Mouse (Mus musculus) intestine, postnatal 0 days (tissue): ENCODE results near the gene Fads6. TPM values are rescaled to one million over a fixed set of nuclear protein-coding genes. Genes with fewer than 3 reads are reported as not detected.

Experiments
- ATAC-seq: fragments of 200-750 bp; cut with Nextera tagmentation; 2 replicates; pipeline ENCODE4 v1.8.0; 2017; ENCODE audit warnings: mild to moderate bottlenecking, moderate TSS enrichment, moderate library complexity
- H3K27ac ChIP-seq: fragments of 300-500 bp; sonication (generic); 2 replicates; pipeline ENCODE4 v1.5.1; 2014; ENCODE audit warnings: mild to moderate bottlenecking, low read depth, low read length, moderate library complexity
- H3K27me3 ChIP-seq: fragments of 300-500 bp; sonication (generic); replicated peaks from 2 replicates; pipeline ENCODE4 v1.6.1; 2014; ENCODE audit warnings: low read length, mixed read lengths; ENCODE audit not compliant: control insufficient read depth, insufficient read depth
- H3K36me3 ChIP-seq: fragments of 300-500 bp; sonication (generic); 2 replicates; pipeline ENCODE4 v1.6.1; 2014; ENCODE audit warnings: mild to moderate bottlenecking, moderate library complexity; ENCODE audit not compliant: control insufficient read depth, insufficient read depth
- H3K4me1 ChIP-seq: fragments of 300-500 bp; sonication (generic); replicated peaks from 2 replicates; pipeline ENCODE4 v1.6.1; 2014; ENCODE audit warnings: antibody characterized with exemption, low read length, mixed read lengths; ENCODE audit not compliant: control insufficient read depth, insufficient read depth
- H3K4me2 ChIP-seq: fragments of 300-500 bp; sonication (generic); replicated peaks from 2 replicates; pipeline ENCODE4 v1.6.1; 2014; ENCODE audit warnings: low read depth, mild to moderate bottlenecking, moderate library complexity
- H3K4me3 ChIP-seq: fragments of 300-500 bp; sonication (generic); 2 replicates; pipeline ENCODE4 v1.5.1; 2014; ENCODE audit warnings: low read depth, low read length
- H3K9ac ChIP-seq: fragments of 300-500 bp; sonication (generic); 2 replicates; pipeline ENCODE4 v1.6.1; 2014; ENCODE audit warnings: mild to moderate bottlenecking, low read depth, low read length
- H3K9me3 ChIP-seq: fragments of 300-500 bp; sonication (generic); 2 replicates; pipeline ENCODE4 v1.6.1; 2016; ENCODE audit warnings: mixed run types; ENCODE audit not compliant: control insufficient read depth
- CTCF ChIP-seq: sonication (generic); IDR thresholded peaks from 2 replicates; pipeline ENCODE4 v1.5.1; 2016; ENCODE audit warnings: low read depth, mild to moderate bottlenecking, control low read depth, antibody characterized with exemption, moderate library complexity
- WGBS: fragments of 180-500 bp; shearing (Covaris S2); extraction: QIAGEN DNeasy Blood & Tissue Kit; methylation state at CpG from one replicate; pipeline ENCODE4 v1.1.7; 2014; 5-methylcytosine and 5-hydroxymethylcytosine counted together
- polyA plus RNA-seq: library from polyadenylated mRNA; unstranded; fragments of >200 nt; fragmentation: Nextera tagmentation; extraction: Ambion mirVana; gene quantifications from 2 replicates; pipeline ENCODE4 v1.2.1, GENCODE M21; 2015

Fads6 gene
- polyA plus RNA-seq, 1 experiment from 2014 or later = 0.26 TPM

GRCm38 (mm10) chr11:115337350-115337749, 39.9 kb upstream of the Fads6 start:
- peaks cover 42% of the 10 kb centered on the region for H3K27me3 ChIP-seq
- ATAC-seq = peak; percentile 74
- WGBS = 21% methylated on average over 3 of the region's 3 CpGs
- H3K4me1 ChIP-seq = peaks cover 13% of the 10 kb centered on the region; the same call in 1 of the 2 replicates
- no peak for TF ChIP-seq CTCF
- H3K9me3 ChIP-seq = no peaks in the 10 kb centered on the region
- H3K27ac ChIP-seq = peak overlapping the region; percentile 57
- no peak overlapping the region for H3K4me3 ChIP-seq
- no peak overlapping the region for H3K9ac ChIP-seq
- H3K36me3 ChIP-seq = no peaks in the 10 kb centered on the region
- no peak overlapping the region for H3K4me2 ChIP-seq

- no peak overlapping the region for H3K9ac ChIP-seq
- H3K4me1 ChIP-seq = peaks cover 13% of the 10 kb centered on the region; the same call in 1 of the 2 replicates
- H3K27me3 ChIP-seq = peaks cover 46% of the 10 kb centered on the region
- H3K9me3 ChIP-seq = no peaks in the 10 kb centered on the region
- no peak for TF ChIP-seq CTCF
- no peaks in the 10 kb centered on the region for H3K36me3 ChIP-seq
- no peak overlapping the region for H3K4me3 ChIP-seq
- no peak overlapping the region for H3K4me2 ChIP-seq
- no peak overlapping the region for H3K27ac ChIP-seq
- 21% methylated on average over 6 of the region's 6 CpGs for WGBS
- ATAC-seq = no peak
Observed at GRCm38 (mm10) chr11:115336115-115336514, 38.7 kb upstream of the Fads6 start.

GRCm38 (mm10) chr11:115335223-115335622, 37.8 kb upstream of the Fads6 start:
- no peak overlapping the region for H3K9ac ChIP-seq
- H3K27me3 ChIP-seq = peaks cover 49% of the 10 kb centered on the region
- no peak overlapping the region for H3K27ac ChIP-seq
- 0 out of 2 replicates have a peak overlapping the region, but pooled peaks have one; percentile 18 for H3K4me3 ChIP-seq
- no peaks in the 10 kb centered on the region for H3K9me3 ChIP-seq
- H3K4me1 ChIP-seq = peaks cover 13% of the 10 kb centered on the region; the same call in 1 of the 2 replicates
- no peak overlapping the region; the same call in 1 of the 2 replicates for H3K4me2 ChIP-seq
- WGBS = 43% methylated on average over 12 of the region's 12 CpGs
- ATAC-seq = no peak
- TF ChIP-seq CTCF = no peak
- no peaks in the 10 kb centered on the region for H3K36me3 ChIP-seq

- Histone ChIP-seq H3K27ac (no peak within 1 kb of the TSS), H3K36me3 (no peaks in the 10 kb centered on the region), H3K4me3 (0 out of 2 replicates have a peak within 1 kb of the TSS, but pooled peaks have one; percentile 18), H3K9ac (peak within 1 kb of the TSS; percentile 26; the same call in 1 of the 2 replicates), H3K4me1 (peaks cover 13% of the 10 kb centered on the region; the same call in 1 of the 2 replicates), H3K27me3 (peaks cover 54% of the 10 kb centered on the region), H3K9me3 (no peaks in the 10 kb centered on the region), H3K4me2 (peak within 1 kb of the TSS; percentile 44)
- no peak for ATAC-seq
- WGBS = 3% methylated on average over 29 of the region's 29 CpGs
- no peak for TF ChIP-seq CTCF
Observed at GRCm38 (mm10) chr11:115334531-115334930, 37.1 kb upstream of the Fads6 start, which contains the start of gene Otop3. TSS of gene Otop3 (plus strand) at chr11:115334731.

GRCm38 (mm10) chr11:115329339-115329738, 31.9 kb upstream of the Fads6 start:
- H3K4me2 ChIP-seq = no peak overlapping the region
- no peaks in the 10 kb centered on the region for H3K36me3 ChIP-seq
- no peak overlapping the region for H3K4me3 ChIP-seq
- 71% methylated on average over 15 of the region's 15 CpGs for whole genome bisulfite sequencing
- ATAC-seq = no peak
- H3K4me1 ChIP-seq = peaks cover under 1% of the 10 kb centered on the region; the same call in 1 of the 2 replicates
- H3K9ac ChIP-seq = no peak overlapping the region
- peaks cover 44% of the 10 kb centered on the region for H3K27me3 ChIP-seq
- H3K27ac ChIP-seq = no peak overlapping the region
- TF ChIP-seq CTCF = peak; percentile 48
- H3K9me3 ChIP-seq = no peaks in the 10 kb centered on the region

GRCm38 (mm10) chr11:115326730-115327129, 29.3 kb upstream of the Fads6 start:
- Histone ChIP-seq H3K4me2 (no peak overlapping the region), H3K27ac (no peak overlapping the region), H3K9ac (no peak overlapping the region), H3K4me1 (no peaks in the 10 kb centered on the region), H3K4me3 (no peak overlapping the region), H3K36me3 (no peaks in the 10 kb centered on the region), H3K27me3 (peaks cover 47% of the 10 kb centered on the region), H3K9me3 (no peaks in the 10 kb centered on the region)
- ATAC-seq = no peak
- TF ChIP-seq CTCF = no peak
- WGBS = 51% methylated on average over 7 of the region's 7 CpGs
